Mouse (Mus musculus) hindbrain, embryonic 11.5 days (tissue): ENCODE measurements around the gene Bcar3. TPM values are rescaled to one million over a fixed set of nuclear protein-coding genes. Genes with fewer than 3 reads are reported as not detected.
"Not testable (repeated sequence)": the region's sequence is repeated elsewhere in the genome, so short reads cannot be mapped to it uniquely, and the experiment has no call there.

Experiments
- ATAC-seq: fragments of 200-750 bp; cut with Nextera tagmentation; 2 replicates; pipeline ENCODE4 v1.8.0; 2017; ENCODE audit warnings: mild to moderate bottlenecking, moderate TSS enrichment, moderate library complexity; ENCODE audit not compliant: low FRiP score
- DNase-seq: peaks from one replicate; pipeline ENCODE4 v3.0.0-alpha.2; 2015; ENCODE audit warnings: low spot score
- H3K27ac ChIP-seq: fragments of 300-500 bp; sonication (generic); 2 replicates; pipeline ENCODE4 v1.5.1; 2014; ENCODE audit warnings: mild to moderate bottlenecking, low read depth, low read length
- H3K27me3 ChIP-seq: fragments of 300-500 bp; sonication (generic); 2 replicates; pipeline ENCODE4 v1.6.1; 2014; ENCODE audit warnings: mild to moderate bottlenecking, low read length, moderate library complexity, mixed read lengths; ENCODE audit not compliant: control insufficient read depth, insufficient read depth
- H3K36me3 ChIP-seq: fragments of 300-500 bp; sonication (generic); 2 replicates; pipeline ENCODE4 v1.6.1; 2014; ENCODE audit warnings: mild to moderate bottlenecking, low read length, moderate library complexity, mixed read lengths; ENCODE audit not compliant: control insufficient read depth, insufficient read depth
- H3K4me1 ChIP-seq: fragments of 300-500 bp; sonication (generic); replicated peaks from 2 replicates; pipeline ENCODE4 v1.6.1; 2014; ENCODE audit warnings: low read length, mixed read lengths; ENCODE audit not compliant: control insufficient read depth, insufficient read depth
- H3K4me2 ChIP-seq: fragments of 300-500 bp; sonication (generic); replicated peaks from 2 replicates; pipeline ENCODE4 v1.6.1; 2014; ENCODE audit warnings: mild to moderate bottlenecking, low read depth, low read length
- H3K4me3 ChIP-seq: fragments of 300-500 bp; sonication (generic); 2 replicates; pipeline ENCODE4 v1.5.1; 2014; ENCODE audit warnings: low read depth, low read length
- H3K9ac ChIP-seq: fragments of 300-500 bp; sonication (generic); 2 replicates; pipeline ENCODE4 v1.6.1; 2014; ENCODE audit warnings: low read depth, low read length
- H3K9me3 ChIP-seq: fragments of 300-500 bp; sonication (generic); 2 replicates; pipeline ENCODE4 v1.6.1; 2016; ENCODE audit warnings: low read length; ENCODE audit not compliant: control insufficient read depth
- WGBS: fragments of 180-500 bp; shearing (Covaris S2); extraction: QIAGEN DNeasy Blood & Tissue Kit; methylation state at CpG from one replicate; pipeline ENCODE4 v1.1.7; 2014; 5-methylcytosine and 5-hydroxymethylcytosine counted together
- polyA plus RNA-seq: library from polyadenylated mRNA; unstranded; fragments of >200 nt; fragmentation: Nextera tagmentation; extraction: Ambion mirVana; gene quantifications from 2 replicates; pipeline ENCODE4 v1.2.1, GENCODE M21; 2014

Gene Bcar3
- polyA plus RNA-seq, 1 experiment from 2014 or later = 6.7 TPM

- H3K4me3 ChIP-seq = no peak overlapping the region
- no peak overlapping the region for H3K4me2 ChIP-seq
- ATAC-seq (no peak), DNase-seq (no peak)
- H3K9me3 ChIP-seq = no peaks in the 10 kb centered on the region
- no peak overlapping the region for H3K9ac ChIP-seq
- H3K27me3 ChIP-seq = no peaks in the 10 kb centered on the region
- no peaks in the 10 kb centered on the region for H3K4me1 ChIP-seq
- H3K27ac ChIP-seq = no peak overlapping the region
- WGBS = 40% methylated on average over 3 of the region's 3 CpGs
- H3K36me3 ChIP-seq = no peaks in the 10 kb centered on the region
Measured at GRCm38 (mm10) chr3:122252466-122253253, 41.3 kb upstream of the Bcar3 start.

GRCm38 (mm10) chr3:122254050-122254449 is 39.9 kb upstream of the Bcar3 start:
- H3K36me3 ChIP-seq, H3K4me3 ChIP-seq, DNase-seq, H3K9me3 ChIP-seq, H3K27ac ChIP-seq, H3K9ac ChIP-seq, H3K4me1 ChIP-seq, ATAC-seq, H3K4me2 ChIP-seq, H3K27me3 ChIP-seq: not testable (repeated sequence)
- WGBS = 91% methylated on average over 7 of the region's 7 CpGs

DNA sequence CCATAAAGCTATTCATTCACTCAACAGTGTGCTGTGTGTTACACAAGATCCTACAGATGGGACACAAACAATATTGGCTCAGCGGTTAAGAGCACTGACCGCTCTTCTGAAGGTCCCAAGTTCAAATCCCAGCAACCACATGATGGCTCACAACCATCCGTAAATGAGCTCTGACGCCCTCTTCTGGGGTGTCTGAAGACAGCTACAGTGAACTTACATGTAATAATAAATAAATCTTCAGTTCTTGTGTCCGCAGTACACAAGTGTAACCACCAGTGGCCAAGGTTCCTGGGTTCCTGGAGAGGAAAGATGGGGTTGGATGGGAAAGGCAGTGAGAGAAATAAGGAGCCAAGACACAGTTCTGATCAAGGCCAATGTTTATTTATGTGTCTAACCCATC is 23.9 kb upstream of the Bcar3 start:
- Histone ChIP-seq H3K4me2 (no peak overlapping the region), H3K27ac (no peak overlapping the region), H3K36me3 (no peaks in the 10 kb centered on the region), H3K9me3 (no peaks in the 10 kb centered on the region), H3K27me3 (no peaks in the 10 kb centered on the region), H3K9ac (no peak overlapping the region), H3K4me1 (no peaks in the 10 kb centered on the region), H3K4me3 (no peak overlapping the region)
- WGBS = 74% methylated on average over 5 of the region's 5 CpGs
- DNase-seq = no peak
- no peak for ATAC-seq

DNA sequence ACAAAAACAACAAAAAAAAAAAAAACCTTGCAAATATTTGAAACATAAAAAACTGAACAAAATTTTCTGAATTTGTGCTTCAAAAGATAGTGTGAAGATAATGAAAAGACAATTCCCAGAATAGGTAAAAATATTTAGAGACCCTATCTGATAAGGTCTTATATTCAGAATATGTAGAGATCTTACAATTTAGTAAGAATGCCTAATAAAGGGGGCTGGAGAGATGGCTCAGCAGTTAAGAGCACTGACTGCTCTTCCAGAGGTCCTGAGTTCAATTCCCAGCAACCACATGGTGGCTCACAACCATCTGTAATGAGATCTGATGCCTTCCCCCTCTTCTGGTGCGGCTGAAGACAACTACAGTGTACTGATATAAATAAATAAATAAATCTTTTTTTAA is 21.4 kb upstream of the Bcar3 start:
- not testable (repeated sequence) for DNase-seq, ATAC-seq, H3K9ac ChIP-seq, H3K4me1 ChIP-seq, H3K4me3 ChIP-seq, H3K27me3 ChIP-seq, H3K27ac ChIP-seq, H3K4me2 ChIP-seq, H3K9me3 ChIP-seq, H3K36me3 ChIP-seq
- WGBS = 91% methylated on average over 1 of the region's 1 CpGs

DNA sequence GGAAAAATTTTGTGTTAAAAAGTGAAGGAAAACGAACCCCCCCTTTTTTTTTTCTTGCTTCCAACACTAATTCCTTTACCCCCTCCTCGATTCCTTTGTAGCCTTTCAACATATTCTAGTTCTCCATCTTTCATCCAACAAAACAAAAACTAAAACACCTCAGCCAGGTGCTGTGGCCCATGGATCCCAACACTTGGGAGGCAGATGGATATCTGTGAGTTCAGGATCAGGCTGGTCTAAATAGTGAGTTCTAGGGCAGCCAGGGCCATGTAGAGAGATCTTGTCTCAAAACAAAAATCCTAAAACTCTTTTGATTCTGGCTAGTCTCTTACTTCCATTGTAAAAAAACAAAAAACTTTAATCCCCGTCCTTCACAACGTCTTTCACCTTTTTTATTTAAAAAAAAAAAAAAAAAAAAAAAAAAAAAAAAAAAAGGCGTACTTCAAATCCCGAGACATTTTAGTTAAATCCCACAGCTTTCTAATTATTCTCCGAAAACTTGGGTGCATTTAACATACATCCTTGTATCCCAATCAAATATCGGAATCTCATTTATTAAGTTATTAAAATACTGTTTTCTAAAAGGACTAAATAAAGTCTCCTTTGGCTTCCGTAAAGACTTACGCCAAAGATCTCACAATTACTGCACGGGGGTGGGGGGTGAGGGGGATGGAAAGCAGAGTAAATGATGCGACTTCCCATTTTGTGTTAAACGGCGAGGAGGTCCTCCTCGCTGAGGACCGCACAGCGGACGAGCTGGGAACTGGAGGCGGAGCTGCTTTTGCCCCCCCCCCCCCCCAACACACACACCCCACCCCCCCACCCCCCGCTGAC is 20.3 kb upstream of the Bcar3 start:
- no peaks in the 10 kb centered on the region for H3K9me3 ChIP-seq
- no peak; the same call in 1 of the 2 replicates for ATAC-seq

DNA sequence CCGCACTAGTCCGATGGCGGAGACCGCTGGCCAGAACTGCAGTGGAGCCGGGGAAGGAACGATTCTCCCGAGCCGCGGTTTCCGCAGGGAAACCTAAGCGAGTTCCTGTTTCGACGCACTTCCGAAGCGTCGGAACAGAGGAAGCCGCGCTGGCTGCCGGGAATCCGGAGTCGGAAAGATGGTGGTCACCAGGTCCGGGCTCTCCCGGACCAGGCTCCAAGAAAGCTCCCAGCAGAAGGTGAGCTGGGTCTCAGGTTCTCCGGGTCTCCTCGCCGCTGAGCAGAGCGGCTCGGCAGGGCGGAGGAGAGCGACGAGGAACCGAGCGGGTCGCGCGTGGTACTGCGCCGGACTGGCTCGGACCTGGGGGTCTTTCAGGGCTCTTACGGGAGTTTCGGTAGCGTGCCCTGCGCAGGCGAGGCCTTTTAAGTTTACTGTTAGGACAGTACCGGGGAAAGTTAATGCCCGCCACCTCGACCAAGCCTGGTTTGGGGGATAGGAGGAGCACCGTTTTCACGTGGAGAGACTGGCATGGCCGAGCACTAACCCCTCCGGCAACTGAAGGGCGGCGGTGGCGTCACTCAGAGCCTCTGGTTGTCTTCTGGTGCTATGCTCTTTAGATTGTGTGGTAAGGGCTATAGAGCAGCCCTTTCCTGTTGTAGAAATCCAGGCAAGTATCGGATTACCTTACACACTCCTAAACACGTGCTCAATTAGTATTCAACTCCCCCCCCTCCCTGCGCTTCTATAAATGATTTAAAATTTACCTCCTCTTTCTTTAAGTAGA is 19.5 kb upstream of the Bcar3 start, which contains the start of gene Dnttip2:
Gene Dnttip2 (plus strand): TSS at position 148 of the 784 bp plus-strand sequence.
- peaks cover 5% of the 10 kb centered on the region for H3K4me1 ChIP-seq
- DNase-seq (peak; percentile 97), ATAC-seq (peak; percentile 97)
- peak within 1 kb of the TSS; percentile 91 for H3K4me3 ChIP-seq
- H3K27ac ChIP-seq = peak within 1 kb of the TSS; percentile 10; the same call in 1 of the 2 replicates
- WGBS = under 1% methylated on average over 51 of the region's 57 CpGs
- H3K4me2 ChIP-seq = peak within 1 kb of the TSS; percentile 74
- no peaks in the 10 kb centered on the region for H3K9me3 ChIP-seq
- no peaks in the 10 kb centered on the region for H3K36me3 ChIP-seq
- H3K9ac ChIP-seq = peak within 1 kb of the TSS; percentile 94
- no peaks in the 10 kb centered on the region for H3K27me3 ChIP-seq

More for the DNA sequence above, 20.3 kb upstream of the Bcar3 start:
- peak; percentile 31 for DNase-seq
- 11% methylated on average over 19 of the region's 20 CpGs for WGBS
- Histone ChIP-seq H3K36me3 (no peaks in the 10 kb centered on the region), H3K4me3 (peak overlapping the region; percentile 91), H3K4me1 (peaks cover 5% of the 10 kb centered on the region), H3K27me3 (no peaks in the 10 kb centered on the region), H3K27ac (no peak overlapping the region), H3K4me2 (peak overlapping the region; percentile 19), H3K9ac (no peak overlapping the region; the same call in 1 of the 2 replicates)

- no peaks in the 10 kb centered on the region for H3K27me3 ChIP-seq
- no peaks in the 10 kb centered on the region for H3K36me3 ChIP-seq
- H3K9me3 ChIP-seq = no peaks in the 10 kb centered on the region
- H3K4me3 ChIP-seq = peak overlapping the region; percentile 91
- H3K9ac ChIP-seq = peak overlapping the region; percentile 94; the same call in 1 of the 2 replicates
- 76% methylated on average over 10 of the region's 10 CpGs for WGBS
- H3K4me1 ChIP-seq = peaks cover 5% of the 10 kb centered on the region
- H3K27ac ChIP-seq = no peak overlapping the region
- ATAC-seq (no peak), DNase-seq (no peak)
- H3K4me2 ChIP-seq = peak overlapping the region; percentile 74
Measured at GRCm38 (mm10) chr3:122275111-122275510, 18.8 kb upstream of the Bcar3 start.

DNA sequence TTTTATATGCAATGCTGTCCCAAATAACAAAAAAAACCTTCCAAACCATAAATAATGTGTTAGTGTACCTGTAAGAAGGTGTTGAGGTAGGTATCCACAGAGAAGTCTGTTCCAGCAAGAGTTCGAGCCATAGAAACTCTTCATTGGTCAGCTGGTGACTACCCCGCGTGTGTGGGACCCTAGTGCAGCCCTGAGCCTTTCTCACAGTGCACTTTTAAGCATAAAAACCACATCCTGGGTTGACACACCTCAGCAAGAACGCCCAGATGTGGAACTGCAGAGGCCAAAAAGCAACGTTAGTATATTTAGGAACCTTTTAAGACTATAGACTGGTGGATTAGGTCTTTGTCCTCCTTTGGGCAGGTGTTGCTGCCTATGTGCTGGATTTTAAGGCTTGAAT is 6.7 kb upstream of the Bcar3 start:
- H3K27me3 ChIP-seq = no peaks in the 10 kb centered on the region
- H3K4me1 ChIP-seq = no peaks in the 10 kb centered on the region
- no peak overlapping the region for H3K4me3 ChIP-seq
- DNase-seq (no peak), ATAC-seq (no peak)
- peaks cover 13% of the 10 kb centered on the region; the same call in 1 of the 2 replicates for H3K36me3 ChIP-seq
- no peak overlapping the region for H3K27ac ChIP-seq
- WGBS = 80% methylated on average over 5 of the region's 5 CpGs
- H3K9ac ChIP-seq = no peak overlapping the region
- no peaks in the 10 kb centered on the region for H3K9me3 ChIP-seq
- H3K4me2 ChIP-seq = no peak overlapping the region
